Mouse (Mus musculus): Measurements from ENCODE around the gene Vmn1r35. TPM values are rescaled to one million over a fixed set of nuclear protein-coding genes. Genes with fewer than 3 reads are reported as not detected.

Gene Vmn1r35
- total RNA-seq (2023): not detected

DNA sequence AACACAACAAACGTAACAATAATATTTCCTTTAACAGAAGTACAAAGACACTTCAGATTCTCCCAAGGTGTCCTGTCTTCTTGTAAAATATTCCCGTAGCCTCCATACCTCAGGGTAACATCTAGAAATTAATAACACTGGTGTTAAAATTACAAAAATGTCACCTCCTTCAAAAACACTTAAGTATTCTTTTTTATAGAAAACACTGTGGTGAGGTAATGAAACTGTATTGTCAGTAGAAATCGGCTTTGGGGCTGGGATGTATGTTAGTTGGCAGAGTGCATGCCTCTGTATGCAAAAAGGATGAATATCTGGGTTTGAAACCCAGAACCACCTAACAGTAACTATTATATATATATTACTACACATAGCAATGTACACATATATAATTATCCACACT lies at the start of gene Vmn1r35:
Vmn1r35 (minus strand) TSS at position 101 of the 400 bp plus-strand sequence.

DNA sequence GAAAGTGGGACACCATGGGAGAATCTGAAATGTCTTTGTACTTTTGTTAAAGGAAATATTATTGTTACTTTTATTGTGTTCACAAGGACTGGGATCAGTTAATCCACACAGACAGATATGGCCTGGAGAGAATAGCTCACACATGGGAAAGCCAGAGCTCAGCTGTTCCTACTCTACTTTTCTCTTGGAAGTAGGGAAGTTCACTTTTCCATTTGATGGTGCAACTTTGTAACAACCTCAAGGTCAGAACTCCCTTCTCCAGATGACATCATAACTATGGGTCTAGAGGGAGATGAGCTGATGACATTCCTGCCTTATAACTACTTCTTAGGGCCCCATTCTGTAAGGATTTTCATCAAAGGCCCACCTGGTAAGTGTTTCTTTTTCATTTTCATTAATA lies 43.4 kb upstream of the Vmn1r35 start, which contains the start of gene Vmn1r37:
Vmn1r37 (plus strand) TSS at position 301 of the 400 bp plus-strand sequence.

GRCm38 (mm10) chr6:66719068-66719467 lies 33.4 kb upstream of the Vmn1r35 start, which contains the start of gene Vmn1r36:
Vmn1r36 (minus strand) TSS chr6:66719168.

GRCm38 (mm10) chr6:66643779-66644178 lies 41.9 kb downstream of the Vmn1r35 start, which contains the start of gene Vmn1r34:
Vmn1r34 (minus strand) TSS chr6:66643879.

Other genes with a start within 250 kb of the Vmn1r35 start
- gene Mad2l1, start 150.5 kb downstream of the Vmn1r35 start, total RNA-seq (2023): 13.3 TPM
- gene Vmn1r32, start 125.8 kb downstream of the Vmn1r35 start, total RNA-seq (2023): not detected
- not detected for gene Vmn1r33, start 67.6 kb downstream of the Vmn1r35 start, total RNA-seq (2023)
- not detected for gene Vmn1r34, start 42.0 kb downstream of the Vmn1r35 start, total RNA-seq (2023)
- not detected for gene Vmn1r36, start 33.3 kb upstream of the Vmn1r35 start, total RNA-seq (2023)
- not detected for gene Vmn1r37, start 43.5 kb upstream of the Vmn1r35 start, total RNA-seq (2023)
- gene Vmn1r38, start 96.7 kb upstream of the Vmn1r35 start, total RNA-seq (2023): not detected
- not detected for gene Vmn1r39, start 124.7 kb upstream of the Vmn1r35 start, total RNA-seq (2023)
- 6.1 TPM for gene Gng12, start 210.5 kb upstream of the Vmn1r35 start, total RNA-seq (2023)